Mouse (Mus musculus) ES-E14 (cell line): ENCODE measurements around the gene Rab2b. TPM values are rescaled to one million over a fixed set of nuclear protein-coding genes. Genes with fewer than 3 reads are reported as not detected.

Source experiments
- DNase-seq: peaks from one replicate; pipeline ENCODE4 v3.0.0-alpha.2; 2013; ENCODE audit warnings: low read depth, low spot score
- H3K27ac ChIP-seq: 2 replicates; pipeline ENCODE4 v1.5.1; 2012; ENCODE audit warnings: low read depth, mild to moderate bottlenecking, low read length, moderate library complexity, mixed read lengths; ENCODE audit not compliant: poor library complexity, insufficient read depth, severe bottlenecking
- H3K36me3 ChIP-seq: 2 replicates; pipeline ENCODE4 v1.6.1; 2012; ENCODE audit warnings: mild to moderate bottlenecking, low read length, moderate library complexity, mixed read lengths; ENCODE audit not compliant: control insufficient read depth, poor library complexity, insufficient read depth, severe bottlenecking
- H3K4me1 ChIP-seq, 2 experiments: fragments of 150-350 bp in 1 of 2; sonication (generic) in 1 of 2; 2 replicates each; pipeline ENCODE4 v1.6.1; 2012; ENCODE audit warnings: low read length in 2 of 2, mild to moderate bottlenecking in 1 of 2, mixed read lengths in 1 of 2; ENCODE audit not compliant: control insufficient read depth in 2 of 2, insufficient read depth in 2 of 2, poor library complexity in 1 of 2
- H3K4me3 ChIP-seq, 2 experiments: fragments of 150-350 bp in 1 of 2; sonication (generic) in 1 of 2; 2 replicates each; pipeline ENCODE4 v1.5.1; 2012; ENCODE audit warnings: low read length in 2 of 2, low read depth in 1 of 2, mild to moderate bottlenecking in 1 of 2, mixed read lengths in 1 of 2; ENCODE audit not compliant: insufficient read depth in 1 of 2, poor library complexity in 1 of 2, severe bottlenecking in 1 of 2
- H3K9ac ChIP-seq: 2 replicates; pipeline ENCODE4 v1.6.1; 2012; ENCODE audit warnings: low read depth, mild to moderate bottlenecking, low read length, mixed read lengths; ENCODE audit not compliant: poor library complexity, insufficient read depth, severe bottlenecking
- H3K9me3 ChIP-seq: fragments of 150-350 bp; sonication (generic); 2 replicates; pipeline ENCODE4 v1.6.1; 2012; ENCODE audit warnings: low read depth, mild to moderate bottlenecking, low read length; ENCODE audit not compliant: control insufficient read depth, insufficient read depth
- CHD2 ChIP-seq: IDR thresholded peaks from 2 replicates; pipeline ENCODE4 v1.6.1; 2014; ENCODE audit warnings: mild to moderate bottlenecking, low read depth, low read length, inconsistent platforms
- HCFC1 ChIP-seq: IDR thresholded peaks from 2 replicates; pipeline ENCODE4 v1.6.1; 2012; ENCODE audit warnings: low read length, inconsistent platforms, borderline replicate concordance; ENCODE audit not compliant: insufficient read depth
- MAFK ChIP-seq: IDR thresholded peaks from 2 replicates; pipeline ENCODE4 v1.6.1; 2014; ENCODE audit warnings: mild to moderate bottlenecking, low read depth, low read length, inconsistent platforms; ENCODE audit not compliant: insufficient read depth
- ZC3H11A ChIP-seq: IDR thresholded peaks from 2 replicates; pipeline ENCODE4 v1.6.1; 2012; ENCODE audit warnings: low read depth, mild to moderate bottlenecking, inconsistent platforms, low read length, borderline replicate concordance
- ZNF384 ChIP-seq: IDR thresholded peaks from 2 replicates; pipeline ENCODE4 v1.6.1; 2012; ENCODE audit warnings: low read depth, low read length, inconsistent platforms
- in situ Hi-C, 2 experiments: fragments of 600-800 bp; cut with MboI; formaldehyde crosslinking; loops; one replicate each; pipeline ENCODE4 v1.15.1; 2025; ENCODE audit warnings: low sequenced_read_pairs in 2 of 2, inconsistent platforms in 1 of 2; ENCODE audit not compliant: unreplicated experiment in 2 of 2
- total RNA-seq: library from RNA; depleted of rRNA; stranded (reverse); fragments of 300-350 nt; gene quantifications from 2 replicates; pipeline ENCODE4 v1.2.3, GENCODE M21; 2012

Rab2b gene
- total RNA-seq, 1 experiment, result 2.6 TPM

GRCm38 (mm10) chr14:52283629-52284028 lies 4.3 kb upstream of the Rab2b start:
- 0 out of 2 replicates have a peak overlapping the region, but pooled peaks have one; percentile 24 for H3K9ac ChIP-seq
- H3K9me3 ChIP-seq, result no peaks in the 10 kb centered on the region
- no peak overlapping the region for H3K4me3 ChIP-seq
- in situ Hi-C loops, result no loop called here
- peaks cover 8 to 9% of the 10 kb centered on the region in 2 experiments; a peak in 3 of 4 replicates for H3K4me1 ChIP-seq
- TF ChIP-seq MAFK (peak; percentile 95), CHD2 (no peak), ZC3H11A (no peak), HCFC1 (no peak)
- no peak for DNase-seq
- H3K36me3 ChIP-seq, result peaks cover 14% of the 10 kb centered on the region
- peak overlapping the region; percentile 82 for H3K27ac ChIP-seq

DNA sequence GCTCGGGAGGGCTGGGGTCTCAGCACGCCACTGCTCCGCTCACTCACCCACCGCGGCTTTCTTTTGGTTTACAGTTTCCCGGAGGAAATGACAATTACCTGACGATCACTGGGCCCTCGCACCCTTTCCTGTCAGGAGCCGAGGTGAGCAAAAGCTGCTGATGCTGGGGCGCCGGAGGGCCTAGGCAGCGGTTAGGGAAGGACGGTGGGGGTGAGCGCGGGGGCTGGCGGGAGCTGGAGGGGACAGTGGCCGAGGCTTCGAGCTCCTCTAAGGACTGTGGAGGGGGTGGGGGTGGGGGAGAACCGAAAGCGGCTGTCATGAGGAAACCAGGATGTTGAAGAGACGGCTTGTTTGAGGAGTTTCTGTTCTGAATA lies 389 bp upstream of the Rab2b start:
- no peaks in the 10 kb centered on the region for H3K9me3 ChIP-seq
- in situ Hi-C loops, result no loop called here
- H3K4me1 ChIP-seq, result peaks cover 6 to 11% of the 10 kb centered on the region in 2 experiments; a peak in 3 of 4 replicates
- H3K27ac ChIP-seq, result peak overlapping the region; percentile 47
- H3K4me3 ChIP-seq, result peak overlapping the region; percentile 90 to 98
- DNase-seq, result no peak
- TF ChIP-seq ZC3H11A, result no peak
- no peak for TF ChIP-seq ZNF384
- TF ChIP-seq HCFC1, result no peak
- no peak for TF ChIP-seq MAFK
- no peak for TF ChIP-seq CHD2
- no peaks in the 10 kb centered on the region for H3K36me3 ChIP-seq
- peak overlapping the region; percentile 89 for H3K9ac ChIP-seq

GRCm38 (mm10) chr14:52277210-52277609 lies 2.1 kb downstream of the Rab2b start:
- DNase-seq, result no peak
- no peak overlapping the region for H3K9ac ChIP-seq
- no peak overlapping the region for H3K27ac ChIP-seq
- TF ChIP-seq MAFK (peak; percentile 91), HCFC1 (no peak)
- in situ Hi-C loops, result no loop called here
- H3K4me1 ChIP-seq, result peaks cover 0 to 6% of the 10 kb centered on the region in 2 experiments; a peak in 1 of 4 replicates
- H3K36me3 ChIP-seq, result no peaks in the 10 kb centered on the region
- no peak overlapping the region for H3K4me3 ChIP-seq
- H3K9me3 ChIP-seq, result no peaks in the 10 kb centered on the region

DNA sequence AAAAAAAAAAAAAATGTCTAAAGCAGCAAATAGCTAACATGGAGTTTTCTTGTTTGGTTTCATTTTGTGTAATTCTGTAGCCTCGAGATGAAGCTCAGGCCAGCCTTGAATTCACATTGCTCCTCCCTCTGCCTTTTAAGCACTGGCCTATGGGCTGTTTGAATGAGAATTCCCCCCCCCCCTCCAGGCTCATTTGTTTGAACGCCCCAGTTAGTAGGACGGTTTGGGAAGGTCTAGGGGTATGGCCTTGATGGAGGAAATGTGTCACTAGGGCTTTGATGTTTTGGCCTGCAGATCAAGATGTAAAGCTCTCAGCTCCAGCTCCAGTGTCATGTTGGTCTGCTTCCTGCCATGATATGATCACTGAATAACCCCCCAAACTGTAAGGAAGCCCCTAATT lies 6.6 kb downstream of the Rab2b start:
- no peak for TF ChIP-seq HCFC1
- no peak for TF ChIP-seq ZC3H11A
- TF ChIP-seq ZNF384, result no peak
- TF ChIP-seq CHD2, result no peak
- TF ChIP-seq MAFK, result no peak
- in situ Hi-C loops, result no loop called here
- no peak overlapping the region for H3K27ac ChIP-seq
- DNase-seq, result no peak
- no peak overlapping the region for H3K4me3 ChIP-seq
- H3K36me3 ChIP-seq, result no peaks in the 10 kb centered on the region
- H3K9me3 ChIP-seq, result no peaks in the 10 kb centered on the region
- H3K9ac ChIP-seq, result no peak overlapping the region
- no peaks in the 10 kb centered on the region for H3K4me1 ChIP-seq

GRCm38 (mm10) chr14:52257484-52258213 lies 21.7 kb downstream of the Rab2b start, which contains the start of gene Chd8:
Gene Chd8, minus strand, starts transcription at chr14:52257780.
- in situ Hi-C loops, result no loop called here
- H3K4me3 ChIP-seq, result peak within 1 kb of the TSS; percentile 95 to 96
- peaks cover 2% of the 10 kb centered on the region; the same call in 1 of the 2 replicates for H3K36me3 ChIP-seq
- H3K9me3 ChIP-seq, result no peaks in the 10 kb centered on the region
- peak within 1 kb of the TSS; percentile 88 for H3K27ac ChIP-seq
- peaks cover 1 to 5% of the 10 kb centered on the region in 2 experiments; a peak in 1 of 4 replicates for H3K4me1 ChIP-seq
- H3K9ac ChIP-seq, result peak within 1 kb of the TSS; percentile 95
- TF ChIP-seq CHD2 (no peak), HCFC1 (peak; percentile 67)
- DNase-seq, result peak; percentile 94
